Mouse (Mus musculus) cerebellum, postnatal 36 days (tissue): Measurements from ENCODE around the gene Ptpra.

Source experiments
- DNase-seq, 2 experiments: peaks; one replicate each; pipeline ENCODE4 v3.0.0; 2021 to 2022; ENCODE audit warnings: mixed read lengths in 2 of 2

The Ptpra gene

DNA sequence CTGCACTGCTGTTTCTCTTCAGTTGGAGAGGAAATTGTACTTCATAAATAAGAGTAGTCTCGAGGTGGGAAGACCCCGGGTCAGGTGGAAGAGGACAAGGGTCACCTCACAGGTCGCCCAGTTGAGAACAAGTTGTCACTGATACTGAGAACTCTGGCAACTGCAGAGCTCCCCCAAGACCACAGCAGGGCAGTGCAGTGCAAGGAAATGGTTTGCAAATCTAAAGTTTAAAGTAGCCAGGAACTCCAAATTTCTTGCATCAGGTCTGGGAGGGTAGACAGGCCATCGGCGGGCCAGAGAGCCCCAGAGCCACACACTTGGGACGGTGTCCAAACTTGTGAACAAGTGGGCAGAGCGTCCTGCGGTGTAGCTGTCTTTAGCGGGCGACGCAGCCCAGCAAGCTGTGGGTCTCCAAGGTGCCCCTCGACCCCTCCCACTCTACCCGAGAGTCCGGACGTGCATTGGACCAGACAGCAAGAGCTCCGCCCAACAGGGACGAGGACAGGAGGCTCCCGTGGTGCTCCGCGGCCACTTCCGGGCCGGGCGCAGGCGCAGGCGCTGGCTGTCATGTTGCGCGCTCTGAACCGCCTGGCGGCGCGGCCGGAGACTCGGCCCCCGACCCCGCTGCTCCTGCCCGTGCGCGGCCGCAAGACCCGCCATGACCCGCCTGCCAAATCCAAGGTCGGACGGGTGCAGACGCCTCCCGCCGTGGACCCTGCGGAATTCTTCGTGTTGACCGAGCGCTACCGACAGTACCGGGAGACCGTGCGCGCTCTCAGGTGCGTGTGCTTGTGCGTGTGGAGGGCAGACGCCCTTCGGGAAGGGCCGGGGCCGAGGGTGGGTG, 113.4 kb downstream of the Ptpra start, which contains the start of gene Mrps26:
Gene Mrps26 (plus strand): TSS at position 531 of the 844 bp plus-strand sequence.
- DNase-seq: peak; percentile 89 to 94

GRCm38 (mm10) chr2:130564063-130564462, 114.0 kb downstream of the Ptpra start:
- DNase-seq: no peak

GRCm38 (mm10) chr2:130564983-130565382, 114.9 kb downstream of the Ptpra start:
- no peak for DNase-seq

DNA sequence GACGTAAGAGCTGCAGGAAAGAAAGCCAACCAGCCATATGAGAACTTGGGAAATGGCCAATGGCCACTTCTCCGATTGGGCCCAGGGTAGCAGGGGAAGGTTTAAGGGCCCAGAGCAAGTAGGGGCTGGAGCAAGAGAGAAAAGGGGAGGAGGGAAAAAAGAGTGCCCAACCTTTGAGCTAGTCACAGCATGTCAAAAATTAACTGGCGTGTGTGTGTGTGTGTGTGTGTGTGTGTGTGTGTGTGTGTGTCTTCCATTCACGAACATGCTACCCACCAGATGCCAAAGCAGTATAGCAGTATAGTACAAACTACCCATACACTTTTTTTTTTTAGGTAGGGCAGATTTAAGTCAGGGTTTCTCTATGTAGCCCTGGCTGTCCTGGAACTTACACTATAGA, 118.8 kb downstream of the Ptpra start:
- DNase-seq: no peak

DNA sequence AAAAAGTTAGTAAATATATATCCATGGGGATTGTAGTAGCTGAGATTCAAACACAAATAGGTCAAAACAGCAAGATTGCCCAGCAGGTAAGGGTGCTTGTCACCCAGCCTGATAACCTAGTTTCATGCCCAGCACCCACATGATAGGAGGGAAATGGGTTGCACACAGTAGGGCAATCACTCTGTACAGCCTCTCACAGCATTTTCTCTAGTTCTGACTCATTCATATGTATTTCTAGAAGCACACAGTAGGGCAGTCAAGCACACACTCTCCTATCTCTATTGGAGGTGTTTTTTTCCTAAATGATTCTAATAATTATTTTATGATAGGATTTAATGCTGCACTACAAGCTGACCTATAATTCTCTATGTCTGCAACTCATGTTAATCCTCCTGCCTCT, 119.8 kb downstream of the Ptpra start:
- DNase-seq: no peak

DNA sequence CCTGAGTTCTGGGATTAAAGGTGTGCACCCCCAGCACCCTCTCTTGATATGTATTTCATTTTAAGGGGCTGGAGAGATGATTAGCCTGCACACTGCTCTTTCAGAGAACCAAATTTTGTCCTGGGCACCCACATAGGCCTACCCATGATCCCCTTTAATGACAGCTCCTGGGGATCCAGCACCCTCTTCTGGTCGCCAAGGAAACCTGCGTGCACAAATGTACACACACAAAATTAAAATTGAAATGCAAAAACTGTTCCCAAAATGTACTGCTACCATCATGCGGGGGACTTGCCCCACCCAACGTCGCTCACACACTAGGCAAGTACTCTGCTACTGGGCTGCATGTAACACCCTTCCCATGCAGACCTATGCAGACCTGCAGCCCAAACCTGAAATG, 124.9 kb downstream of the Ptpra start:
- no peak for DNase-seq

- no peak for DNase-seq
Observed at GRCm38 (mm10) chr2:130575873-130576272, 125.8 kb downstream of the Ptpra start, which contains the start of gene Oxt. TSS of gene Oxt (plus strand) at chr2:130576173.

DNA sequence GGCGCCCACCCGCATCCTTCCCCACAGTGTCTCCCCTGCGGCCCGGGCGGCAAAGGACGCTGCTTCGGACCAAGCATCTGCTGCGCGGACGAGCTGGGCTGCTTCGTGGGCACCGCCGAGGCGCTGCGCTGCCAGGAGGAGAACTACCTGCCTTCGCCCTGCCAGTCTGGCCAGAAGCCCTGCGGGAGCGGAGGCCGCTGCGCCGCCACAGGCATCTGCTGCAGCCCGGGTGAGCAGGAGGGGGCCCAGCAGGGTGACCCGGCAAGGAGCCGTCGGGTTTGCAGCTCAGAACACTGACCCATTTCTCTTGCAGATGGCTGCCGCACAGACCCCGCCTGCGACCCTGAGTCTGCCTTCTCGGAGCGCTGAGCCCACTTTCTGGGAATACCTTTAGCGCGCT, 126.5 kb downstream of the Ptpra start:
- DNase-seq: peak; percentile 40 to 47

GRCm38 (mm10) chr2:130577021-130577420, 126.9 kb downstream of the Ptpra start:
- no peak for DNase-seq

DNA sequence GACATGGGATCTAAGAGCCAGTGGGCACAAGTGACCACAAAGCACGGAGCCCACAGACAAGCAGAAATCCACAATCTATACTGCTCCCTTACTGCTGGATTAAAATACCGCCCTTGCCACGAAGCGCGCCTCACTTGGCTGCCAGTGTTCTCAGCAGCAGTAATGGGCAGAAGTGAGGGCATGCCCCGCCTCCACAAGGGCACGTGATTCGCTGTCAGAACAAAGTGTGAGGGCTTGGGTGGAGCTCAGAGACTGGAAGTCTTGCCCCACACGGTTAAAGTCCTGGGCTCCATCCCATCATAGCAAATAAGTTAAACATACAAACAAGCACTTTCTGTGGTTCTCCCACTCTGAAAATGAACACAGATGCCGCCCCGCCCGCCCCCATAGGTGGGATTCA, 127.6 kb downstream of the Ptpra start:
- DNase-seq: no peak

DNA sequence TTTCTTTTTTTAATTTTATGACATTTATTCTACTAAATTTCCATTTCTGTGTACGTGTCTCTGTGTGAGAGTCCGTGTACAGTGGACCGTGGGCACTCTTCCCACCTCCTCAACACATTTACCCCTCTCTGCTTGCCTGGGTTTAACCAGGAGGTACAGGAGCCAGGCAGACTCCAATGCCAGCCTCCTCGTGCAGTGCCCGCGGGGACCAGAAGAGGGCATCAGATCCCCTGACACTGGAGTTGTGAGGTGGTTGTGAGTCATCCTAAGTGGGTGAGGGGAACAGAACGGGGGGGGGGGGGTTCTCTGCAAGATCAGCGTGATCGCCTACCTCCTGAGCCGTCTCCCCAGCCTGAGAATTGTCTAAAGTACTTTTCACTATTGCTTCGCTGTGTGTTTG, 128.1 kb downstream of the Ptpra start:
- DNase-seq: peak; percentile 75 to 76

GRCm38 (mm10) chr2:130579791-130580190, 129.7 kb downstream of the Ptpra start:
- DNase-seq: no peak

GRCm38 (mm10) chr2:130581201-130581600, 131.1 kb downstream of the Ptpra start:
- no peak for DNase-seq

GRCm38 (mm10) chr2:130582552-130582951, 132.5 kb downstream of the Ptpra start, which contains the start of gene Avp:
TSS of gene Avp (minus strand) at chr2:130582554.
- no peak for DNase-seq

DNA sequence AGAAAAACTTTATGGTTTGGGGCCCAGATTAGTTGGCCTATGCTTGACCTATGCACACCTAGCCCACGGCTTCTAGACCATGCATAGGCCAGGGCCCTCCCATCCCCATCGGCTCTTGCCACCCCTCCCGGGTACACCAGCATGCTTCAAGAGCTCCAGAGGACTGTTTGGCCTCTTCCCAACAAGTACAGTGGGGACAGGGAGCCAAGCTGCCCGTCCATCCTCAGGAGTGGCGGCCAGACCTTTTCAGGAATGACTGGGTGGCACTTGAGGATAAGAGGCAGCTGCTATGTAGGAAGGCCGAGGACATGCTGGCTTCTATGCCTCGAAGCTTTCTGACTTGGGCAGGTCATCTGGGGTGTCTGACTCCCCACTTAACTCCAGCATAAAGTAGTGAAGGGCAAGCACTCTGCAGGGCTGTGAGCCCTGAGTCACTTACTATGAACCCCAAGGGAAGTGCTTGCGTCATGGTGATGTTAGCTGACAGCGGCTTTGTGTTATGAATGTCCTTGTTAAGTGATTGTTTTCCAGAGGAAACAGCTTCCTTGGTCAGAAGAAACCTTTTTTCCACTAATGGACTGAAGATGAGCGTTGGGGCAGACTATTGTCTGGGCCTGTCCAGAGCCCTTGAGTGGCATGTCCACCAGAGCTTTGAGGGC, 134.0 kb downstream of the Ptpra start:
- DNase-seq: no peak

- no peak for DNase-seq
Observed at GRCm38 (mm10) chr2:130586016-130586415, 135.9 kb downstream of the Ptpra start.

DNA sequence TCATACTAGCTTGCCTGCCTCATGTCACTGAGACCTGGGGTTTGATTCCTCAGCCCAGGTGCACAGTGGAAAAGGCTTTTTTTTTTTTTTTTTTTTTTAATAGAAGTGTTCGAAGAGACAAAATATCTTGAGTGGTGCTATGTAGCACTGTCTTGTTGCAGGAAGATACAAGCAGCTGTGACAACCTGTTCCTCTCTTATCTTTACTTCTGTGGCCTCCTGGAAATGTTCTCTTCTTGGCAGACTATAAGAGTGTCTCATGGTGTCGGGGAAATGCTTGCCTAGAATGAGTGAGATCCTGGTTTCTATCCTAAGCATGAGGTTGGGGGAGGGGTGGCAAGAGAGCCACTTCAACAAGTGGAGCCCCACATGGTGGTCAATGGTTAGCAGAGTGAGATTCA, 138.3 kb downstream of the Ptpra start:
- no peak for DNase-seq

GRCm38 (mm10) chr2:130589157-130589556, 139.1 kb downstream of the Ptpra start:
- no peak for DNase-seq

GRCm38 (mm10) chr2:130589761-130590160, 139.7 kb downstream of the Ptpra start:
- DNase-seq: no peak

DNA sequence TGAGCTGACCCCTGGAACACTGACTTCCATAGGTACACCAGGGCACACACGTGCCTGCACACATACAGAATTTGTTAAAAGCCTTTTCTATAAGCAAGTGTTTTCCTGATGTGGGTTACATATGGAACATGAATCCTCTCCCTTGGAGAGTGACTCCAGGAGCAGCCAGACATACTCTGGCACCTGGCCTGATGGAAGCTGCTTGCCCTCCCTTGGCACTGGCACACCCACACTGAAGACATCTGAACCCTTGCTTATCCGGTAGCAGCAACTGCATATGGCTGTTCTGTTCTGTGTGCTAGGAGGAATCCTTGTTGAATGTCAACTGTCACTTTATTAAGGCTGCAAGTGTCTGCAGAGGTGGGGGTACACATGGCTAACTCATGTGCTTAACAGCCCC, 140.9 kb downstream of the Ptpra start:
- DNase-seq: no peak

- no peak for DNase-seq
Observed at GRCm38 (mm10) chr2:130595596-130595995, 145.5 kb downstream of the Ptpra start.

DNA sequence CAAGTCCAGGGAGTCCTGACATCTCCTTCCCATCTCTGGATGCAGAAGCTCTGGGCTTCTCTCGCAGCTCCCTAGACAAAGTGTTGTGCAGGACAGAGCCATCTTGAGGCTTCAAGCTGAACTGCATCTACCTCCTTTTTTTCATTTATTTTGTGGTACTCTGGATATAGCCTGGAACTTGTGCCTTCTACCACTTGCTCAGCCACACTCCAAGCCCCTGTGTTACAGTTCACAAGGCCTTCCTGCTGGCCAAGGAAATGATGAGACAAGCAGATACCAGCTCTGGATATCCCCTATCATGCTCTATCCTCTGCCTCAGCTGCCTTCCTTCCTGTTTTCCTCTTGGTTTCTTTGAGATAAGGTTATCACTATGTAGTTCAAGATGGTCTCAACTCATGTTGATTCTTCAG, 147.5 kb downstream of the Ptpra start:
- peak in 1 of 2 experiments; percentile 40 for DNase-seq

DNA sequence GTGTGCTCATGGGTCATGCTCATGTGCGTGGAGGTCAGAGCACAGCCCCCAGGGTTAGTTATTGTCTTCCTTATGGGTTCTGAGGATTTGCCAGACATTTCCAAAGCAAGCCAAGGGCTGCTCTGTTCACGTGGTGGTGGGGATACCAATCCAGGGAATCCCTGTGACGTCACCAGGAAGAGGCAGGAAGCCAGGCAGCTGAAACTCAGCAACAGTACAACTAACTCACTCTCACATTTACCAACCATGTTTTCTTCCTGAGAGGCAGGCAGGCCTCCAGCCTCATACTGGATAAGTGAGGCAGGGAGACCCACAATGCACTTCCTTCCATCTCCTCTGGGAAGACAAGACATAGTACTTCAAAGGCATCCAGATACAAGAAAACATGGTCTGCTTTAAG, 148.3 kb downstream of the Ptpra start:
- DNase-seq: no peak

GRCm38 (mm10) chr2:130602195-130602594, 152.1 kb downstream of the Ptpra start:
- DNase-seq: no peak
